In the genomic region with DNA sequence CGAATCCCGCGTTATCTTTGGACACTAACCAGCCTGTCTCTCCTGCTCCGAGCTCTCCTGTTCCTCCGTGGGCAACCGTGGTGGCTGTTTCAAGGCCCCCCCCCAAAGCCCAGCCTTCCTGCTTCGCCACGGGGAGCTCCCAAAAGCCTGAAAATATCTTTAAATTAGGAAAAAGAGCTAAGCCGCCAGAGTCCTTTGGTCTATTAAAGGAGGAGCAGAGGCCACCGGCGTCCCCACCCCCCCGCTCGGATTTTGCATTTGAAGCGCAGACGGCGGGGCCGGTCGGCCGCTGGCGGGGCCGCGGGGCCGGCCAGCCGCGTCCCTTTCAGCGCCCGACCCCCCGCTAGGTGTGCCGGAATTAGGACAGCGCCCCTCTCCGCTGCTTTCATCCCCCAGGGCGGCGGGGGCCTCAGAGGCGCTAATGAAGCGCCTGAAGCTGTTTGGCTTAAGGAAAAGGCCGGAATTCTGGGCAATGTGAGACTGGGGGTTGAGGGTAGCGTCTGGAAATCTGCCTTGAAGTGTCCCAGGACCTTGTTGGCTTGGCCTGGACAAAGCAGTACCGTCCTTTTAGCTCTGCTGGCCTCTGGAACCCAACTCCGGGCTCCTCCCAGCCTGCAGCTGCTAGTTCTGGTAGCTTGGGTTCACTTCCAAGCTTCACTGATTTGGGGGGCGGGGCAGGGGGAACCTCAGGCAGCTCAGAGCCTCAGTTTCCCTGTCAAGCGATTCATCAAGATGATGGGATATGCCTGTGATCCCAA, we compare ENCODE assay signal across 8 mouse cellular contexts. TPM values are rescaled to one million over a fixed set of nuclear protein-coding genes. Genes with fewer than 3 reads are reported as not detected.
DNase-seq lines count a peak whose midpoint lies in the region; ATAC-seq and TF ChIP-seq lines count a peak whose summit lies in the region.

No protein-coding gene starts in this region.

- no peak for DNase-seq in kidney, adult 18-20 months
- no peak for DNase-seq in limb, embryonic 14.5 days (ENCODE audit: low spot score)
- peak; percentile 65 for DNase-seq in retina, embryonic 14.5 days (ENCODE audit: low spot score)
- DNase-seq in layer of hippocampus, adult 9-10 months (ENCODE audit: low spot score) = no peak

- H3K9ac ChIP-seq in kidney, embryonic 15.5 days = peak overlapping the region; percentile 39
- peak overlapping the region; percentile 83 for H3K9ac ChIP-seq in forebrain, embryonic 15.5 days (replicated peaks)
- H3K9ac ChIP-seq in limb, embryonic 14.5 days (ENCODE audit: low read depth, low read length, severe bottlenecking) = peak overlapping the region; percentile 90

- H3K36me3 ChIP-seq in kidney, embryonic 15.5 days = no peaks in the 10 kb centered on the region
- no peaks in the 10 kb centered on the region for H3K36me3 ChIP-seq in forebrain, embryonic 15.5 days
- no peaks in the 10 kb centered on the region for H3K36me3 ChIP-seq in limb, embryonic 14.5 days (ENCODE audit: control insufficient read depth, insufficient read depth, low read length)

- peaks cover 25% of the 10 kb centered on the region for H3K4me1 ChIP-seq in kidney, embryonic 15.5 days
- H3K4me1 ChIP-seq in brown adipose tissue, adult 24 weeks (ENCODE audit: control insufficient read depth, insufficient read depth, insufficient read length, low read length) = no peaks in the 10 kb centered on the region
- H3K4me1 ChIP-seq in forebrain, embryonic 15.5 days = peaks cover 20% of the 10 kb centered on the region
- peaks cover 13% of the 10 kb centered on the region for H3K4me1 ChIP-seq in limb, embryonic 14.5 days (ENCODE audit: control insufficient read depth, insufficient read depth, low read length)

- peak overlapping the region; percentile 99 for H3K4me2 ChIP-seq in kidney, embryonic 15.5 days
- peak overlapping the region; percentile 88 for H3K4me2 ChIP-seq in forebrain, embryonic 15.5 days (replicated peaks)
- H3K4me2 ChIP-seq in limb, embryonic 14.5 days (replicated peaks; ENCODE audit: low read depth, low read length, severe bottlenecking) = peak overlapping the region; percentile 90

- 0 out of 2 replicates have a peak, but pooled peaks have one; percentile 2 for ATAC-seq in kidney, embryonic 15.5 days (replicated peaks; ENCODE audit: low FRiP score)
- peak; percentile 23; the same call in 1 of the 2 replicates for ATAC-seq in forebrain, embryonic 15.5 days (replicated peaks)
- no peak; the same call in 1 of the 2 replicates for ATAC-seq in limb, embryonic 14.5 days (ENCODE audit: low FRiP score, low read depth)
- ATAC-seq in megakaryocyte-erythroid progenitor cell, adult 5-6 weeks (replicated peaks; ENCODE audit: low FRiP score, low TSS enrichment, poor library complexity, severe bottlenecking) = no peak

- peaks cover 22% of the 10 kb centered on the region for H3K27me3 ChIP-seq in kidney, embryonic 15.5 days
- no peaks in the 10 kb centered on the region for H3K27me3 ChIP-seq in forebrain, embryonic 15.5 days
- H3K27me3 ChIP-seq in limb, embryonic 14.5 days (ENCODE audit: control insufficient read depth, insufficient read depth, low read length) = peaks cover 5% of the 10 kb centered on the region; the same call in 1 of the 2 replicates

- WGBS in kidney, embryonic 15.5 days = under 1% methylated on average over 41 of the region's 41 CpGs
- under 1% methylated on average over 41 of the region's 41 CpGs for WGBS in forebrain, embryonic 15.5 days
- under 1% methylated on average over 41 of the region's 41 CpGs for WGBS in limb, embryonic 14.5 days

- peak overlapping the region; percentile 70 for H3K27ac ChIP-seq in kidney, embryonic 15.5 days
- H3K27ac ChIP-seq in brown adipose tissue, adult 24 weeks (replicated peaks; ENCODE audit: low read depth, low read length) = no peak overlapping the region
- H3K27ac ChIP-seq in forebrain, embryonic 15.5 days (replicated peaks) = peak overlapping the region; percentile 91
- peak overlapping the region; percentile 30 for H3K27ac ChIP-seq in limb, embryonic 14.5 days (replicated peaks; ENCODE audit: low read depth, low read length)

- peak overlapping the region; percentile 71 for H3K4me3 ChIP-seq in kidney, embryonic 15.5 days (replicated peaks)
- peak overlapping the region; percentile 73 for H3K4me3 ChIP-seq in brown adipose tissue, adult 24 weeks (ENCODE audit: insufficient read depth, low read depth, low read length)
- peak overlapping the region; percentile 72 for H3K4me3 ChIP-seq in forebrain, embryonic 15.5 days
- peak overlapping the region; percentile 73 for H3K4me3 ChIP-seq in limb, embryonic 14.5 days (replicated peaks; ENCODE audit: low read length)

- TF ChIP-seq POLR2A in limb, embryonic 14.5 days (IDR thresholded peaks at IDR 0.05; ENCODE audit: borderline replicate concordance, extremely low read depth, insufficient read depth, insufficient read length) = no peak

- H3K9me3 ChIP-seq in kidney, embryonic 15.5 days (replicated peaks) = no peaks in the 10 kb centered on the region
- no peaks in the 10 kb centered on the region for H3K9me3 ChIP-seq in forebrain, embryonic 15.5 days
- H3K9me3 ChIP-seq in limb, embryonic 14.5 days (ENCODE audit: control insufficient read depth, low read length) = no peaks in the 10 kb centered on the region

RNA-seq across cellular contexts. Expression of a gene that starts 23.6 kb away (rescaled TPM):
- 17.8 and 18.8 TPM in 2 replicates for polyA plus RNA-seq in kidney, embryonic 15.5 days (2015; fragmentation: Nextera tagmentation; extraction: Ambion mirVana)
- polyA plus RNA-seq in brown adipose tissue, adult 24 weeks (2012; ENCODE audit: insufficient read depth, insufficient read length, missing spikeins) = 1.5 and 1.6 TPM in 2 replicates
- polyA plus RNA-seq in forebrain, embryonic 15.5 days (2015; fragmentation: Nextera tagmentation; extraction: Ambion mirVana) = 56.2 and 57.0 TPM in 2 replicates
- 123 and 177 TPM in 2 replicates for polyA plus RNA-seq in limb, embryonic 14.5 days (2012; rRNA removed)
- 38.5 and 45.3 TPM in 2 replicates for polyA plus RNA-seq in limb, embryonic 14.5 days (2014; fragmentation: Nextera tagmentation; extraction: Ambion mirVana)
- 25.2 and 28.8 TPM in 2 replicates for total RNA-seq in megakaryocyte-erythroid progenitor cell, adult 5-6 weeks (2014; fragmentation: Nextera tagmentation)
- 7.9 and 13.2 TPM in 2 replicates for total RNA-seq in megakaryocyte-erythroid progenitor cell, adult 5-6 weeks (2017)

Comparison
In these comparisons a context has a peak if more than half of its experiments do, and no peak if none do; other contexts are left out.
1. ATAC-seq: peak in kidney, embryonic 15.5 days (single experiment) and forebrain, embryonic 15.5 days (single experiment); none in limb, embryonic 14.5 days (single experiment) and megakaryocyte-erythroid progenitor cell, adult 5-6 weeks (single experiment).
2. H3K9ac ChIP-seq: peak in every context shown above with its lines; median percentile 90 in limb, embryonic 14.5 days; 83 in forebrain, embryonic 15.5 days; 39 in kidney, embryonic 15.5 days.
3. Peak in every context shown above with its lines, with median percentiles within 50 percentile points of each other: H3K4me2 ChIP-seq and H3K4me3 ChIP-seq.